Mouse (Mus musculus) left cerebral cortex, postnatal 10 days (tissue): ENCODE data around the gene Spdya. TPM values are rescaled to one million over a fixed set of nuclear protein-coding genes. Genes with fewer than 3 reads are reported as not detected.
"Not testable (repeated sequence)": the region's sequence is repeated elsewhere in the genome, so short reads cannot be mapped to it uniquely, and the experiment has no call there.

Experiments
- DNase-seq, 2 experiments: peaks; one replicate each; pipeline ENCODE4 v3.0.0; 2021 to 2022; ENCODE audit warnings: low spot score in 2 of 2, mixed read lengths in 1 of 2; ENCODE audit errors: extremely low spot score in 1 of 2
- intact Hi-C: fragments of 180-260 bp; cut with DNase I; formaldehyde crosslinking; loops from one replicate; pipeline ENCODE4 v1.15.1; 2025
- total RNA-seq, 2 experiments: library from RNA; stranded (reverse); gene quantifications; 2 replicates each; pipeline ENCODE4 v1.2.3; 2021

Spdya gene
- total RNA-seq, 2 experiments from 2014 or later, result 1.6 TPM

DNA sequence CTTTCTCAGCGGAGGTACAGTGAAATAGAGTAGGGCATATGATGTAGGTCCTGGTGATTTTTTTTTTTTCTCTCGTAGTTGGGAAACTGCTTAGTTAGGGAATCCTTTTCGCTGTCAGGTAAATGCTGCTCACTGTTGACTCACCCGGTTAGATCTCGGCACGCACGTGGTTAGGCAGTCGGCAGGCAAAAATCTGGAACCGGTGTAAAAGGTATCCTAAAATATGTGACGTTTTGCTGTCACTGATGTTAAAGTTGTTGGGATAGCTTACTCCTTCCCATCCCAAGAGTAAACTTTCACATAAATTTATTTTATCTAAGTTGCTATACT lies 65.1 kb downstream of the Spdya start:
- intact Hi-C loops, result no loop called here
- DNase-seq, result no peak

DNA sequence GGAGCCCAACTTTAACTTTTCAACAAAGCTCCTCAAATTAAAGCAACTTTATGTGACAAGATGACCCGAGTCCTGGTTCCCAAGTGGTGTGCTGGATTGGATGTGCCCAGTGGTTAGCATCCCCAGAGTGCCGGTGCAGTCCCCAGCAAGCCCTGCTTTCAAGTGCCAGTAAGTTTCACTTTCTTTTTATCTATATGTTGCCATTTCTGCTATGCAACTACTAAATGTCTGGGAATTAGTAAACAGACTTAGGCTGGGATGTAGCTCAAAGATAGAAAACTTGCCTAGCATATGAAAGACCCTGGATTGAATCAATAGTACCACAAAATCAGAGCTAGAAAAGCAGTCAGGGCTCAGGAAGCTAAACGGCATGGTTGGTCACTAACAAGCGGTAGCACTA lies 66.1 kb downstream of the Spdya start:
- intact Hi-C loops, result no loop called here
- DNase-seq, result no peak

DNA sequence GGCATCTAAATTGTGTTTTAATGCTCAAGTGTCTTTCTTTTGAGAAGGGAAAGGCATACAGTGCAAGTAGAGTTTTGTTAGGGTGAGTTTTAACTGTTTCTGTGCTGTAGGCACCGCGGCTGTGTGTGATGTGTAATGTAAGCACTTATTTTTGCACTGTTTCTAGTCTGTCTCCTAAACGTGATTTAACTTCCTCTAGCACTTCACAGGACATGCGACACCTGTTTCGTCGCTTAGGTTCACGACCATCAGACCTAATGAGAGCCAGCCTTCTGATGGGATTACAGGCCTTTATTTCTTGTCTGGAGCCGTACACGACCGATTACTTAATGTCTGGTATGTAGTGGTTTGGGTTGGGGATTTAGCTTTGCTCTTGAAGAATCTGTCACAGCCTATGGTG lies 79.9 kb downstream of the Spdya start:
- no peak for DNase-seq
- intact Hi-C loops, result no loop called here

DNA sequence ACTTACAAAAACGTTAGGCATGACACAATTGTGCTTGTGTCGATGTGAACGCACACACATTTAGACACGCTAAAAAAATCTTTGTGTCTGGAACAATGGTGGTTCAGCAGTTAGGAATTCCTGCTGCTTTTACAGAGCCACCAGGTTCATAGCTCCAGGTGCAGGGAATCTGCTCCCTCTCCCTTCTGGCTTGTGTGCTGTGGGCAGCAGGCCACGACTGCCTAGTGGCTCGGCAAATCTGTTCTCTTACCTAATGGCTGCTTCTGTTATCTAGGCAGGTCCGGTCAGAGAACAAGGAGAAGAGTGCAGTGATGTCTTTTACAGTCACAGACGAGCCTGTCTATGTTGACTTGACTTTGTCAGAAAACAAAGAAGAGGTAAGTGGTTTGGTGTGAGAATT lies 81.5 kb downstream of the Spdya start:
- intact Hi-C loops, result no loop called here
- no peak for DNase-seq

DNA sequence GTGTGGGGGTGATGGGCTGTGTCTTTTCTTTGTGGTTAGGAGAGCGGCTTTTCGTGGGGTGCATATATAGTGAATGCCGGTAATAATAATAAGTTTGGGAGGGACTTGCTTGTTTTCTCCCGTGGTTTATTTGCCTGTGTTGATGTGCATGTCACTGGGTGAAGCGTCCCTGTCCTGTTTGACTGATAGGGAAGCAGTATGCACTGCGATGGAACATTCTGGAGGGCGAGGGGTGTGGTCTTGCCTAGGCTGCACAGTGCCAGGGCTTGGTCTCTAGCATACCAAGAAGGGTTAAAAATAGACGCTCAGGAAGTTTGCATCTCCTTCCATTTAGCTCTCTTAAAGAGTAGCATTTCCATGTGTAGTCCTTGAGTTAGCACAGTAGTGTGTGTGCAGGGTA lies 84.9 kb downstream of the Spdya start:
- DNase-seq, result no peak
- intact Hi-C loops, result no loop called here

DNA sequence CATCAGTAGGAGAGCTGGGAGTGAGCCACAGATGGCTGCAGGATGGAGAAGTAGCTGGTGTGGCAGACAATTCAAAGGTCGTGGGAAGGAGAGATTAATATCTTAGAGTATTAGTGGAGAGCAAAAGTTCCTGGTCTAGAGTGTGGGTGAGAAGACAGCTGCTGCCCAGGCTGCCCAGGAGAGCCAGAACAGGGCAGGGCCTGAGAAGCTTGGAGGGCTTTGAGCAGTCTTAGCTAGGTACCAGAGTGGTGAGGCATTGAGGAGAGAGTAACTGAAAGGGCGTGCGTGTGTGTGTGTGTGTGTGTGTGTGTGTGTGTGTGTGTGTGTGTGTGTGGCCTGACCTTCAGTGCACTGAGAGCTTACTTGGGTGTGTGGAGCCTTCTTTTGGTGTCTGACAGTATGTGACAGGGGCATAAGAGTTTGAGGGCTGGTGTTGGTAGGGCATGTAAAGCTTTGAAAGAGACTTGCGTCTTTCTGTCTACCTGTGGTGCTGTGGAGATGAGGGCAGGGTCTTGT lies 85.9 kb downstream of the Spdya start:
- intact Hi-C loops, result no loop called here

DNA sequence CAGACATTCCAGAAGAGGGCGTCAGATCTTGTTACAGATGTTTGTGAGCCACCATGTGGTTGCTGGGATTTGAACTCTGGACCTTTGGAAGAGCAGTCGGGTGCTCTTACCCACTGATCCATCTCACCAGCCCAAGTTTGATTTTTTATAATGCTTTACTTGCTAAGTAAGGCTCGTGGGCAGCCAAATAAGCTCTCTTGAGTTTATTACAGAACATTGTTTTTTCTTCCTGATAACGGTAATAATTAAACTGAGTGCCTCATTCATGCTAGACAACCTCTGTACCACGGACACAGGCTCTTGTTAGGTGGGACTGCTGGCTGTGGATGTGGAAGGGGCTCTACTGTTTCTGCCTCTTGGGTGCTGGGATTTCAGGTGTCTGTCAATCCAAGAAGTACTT lies 87.2 kb downstream of the Spdya start:
- intact Hi-C loops, DNase-seq: not testable (repeated sequence)

More for the DNA sequence above, 85.9 kb downstream of the Spdya start:
- DNase-seq, result no peak

Other genes starting within 250 kb of the Spdya start
- 1 to 10 TPM; 2.4 to 2.7 TPM for gene Emilin2, start 240.1 kb upstream of the Spdya start, total RNA-seq
- 1 to 10 TPM; 1.6 to 2.9 TPM for gene Gm4707, start 92.1 kb upstream of the Spdya start, total RNA-seq
- gene Smchd1, start 76.7 kb upstream of the Spdya start, total RNA-seq, result 10 to 100 TPM; 32.6 to 33.2 TPM
- gene Ndc80, start 25.2 kb upstream of the Spdya start, total RNA-seq, result 1 to 10 TPM; 1.7 to 2.0 TPM
- gene Wdr43, start 63.8 kb downstream of the Spdya start, total RNA-seq, result 10 to 100 TPM; 29.2 to 32.3 TPM
- 1 to 10 TPM; 1.7 to 2.2 TPM for gene Togaram2, start 121.2 kb downstream of the Spdya start, total RNA-seq
- under 1 TPM; 0.34 to 0.36 TPM for gene Pcare, start 200.8 kb downstream of the Spdya start, total RNA-seq
- 10 to 100 TPM; 51.6 to 55.4 TPM for gene Clip4, start 216.4 kb downstream of the Spdya start, total RNA-seq